Mouse (Mus musculus) E14TG2a.4 (cell line): ENCODE results near the gene Mink1.

ENCODE experiments used
- CTCF ChIP-seq: conservative IDR thresholded peaks from 2 replicates; pipeline ENCODE4 v1.5.1; 2014; ENCODE audit warnings: low read length
- NANOG ChIP-seq: IDR thresholded peaks from 2 replicates; pipeline ENCODE4 v1.6.1; 2014; ENCODE audit warnings: borderline replicate concordance, low read length, mixed read lengths

GRCm38 (mm10) chr11:70525726-70526125, 37.0 kb upstream of the Mink1 start:
- TF ChIP-seq CTCF (no peak), NANOG (no peak)
